Mouse (Mus musculus): ENCODE measurements around the gene Ifi27l2a. TPM values are rescaled to one million over a fixed set of nuclear protein-coding genes. Genes with fewer than 3 reads are reported as not detected.
A peak's percentile ranks its signal among the peaks of the same experiment; 100 is the strongest.
"Not testable (repeated sequence)": the region's sequence is repeated elsewhere in the genome, so short reads cannot be mapped to it uniquely, and the experiment has no call there.

The Ifi27l2a gene
- total and polyA plus RNA-seq, 3 experiments, result 81.1 to 262 (median 133) TPM

- Histone ChIP-seq H3K27ac (ENCODE audit: insufficient read depth, low read depth) (no peak overlapping the region), H3K27me3 (replicated peaks) (peaks cover 12% of the 10 kb centered on the region), H3K4me2 (ENCODE audit: insufficient read depth, low read depth, poor library complexity, severe bottlenecking) (no peak overlapping the region), H3K9ac (ENCODE audit: insufficient read depth, low read depth) (no peak overlapping the region), H3K79me2 (replicated peaks; ENCODE audit: control insufficient read depth, extremely low read depth, insufficient read depth, poor library complexity, severe bottlenecking) (no peaks in the 10 kb centered on the region), H3K4me3 (replicated peaks in 1 of 3; ENCODE audit: low read depth in 2 of 3, low read length in 2 of 3, poor library complexity in 1 of 3) (no peak overlapping the region), H3K36me3 (replicated peaks in 1 of 2; ENCODE audit: control insufficient read depth in 1 of 2, insufficient read depth in 1 of 2, low read length in 1 of 2) (no peaks in the 10 kb centered on the region), H3K4me1 (ENCODE audit: control insufficient read depth in 1 of 2, insufficient read depth in 2 of 2) (peaks cover 10 to 13% of the 10 kb centered on the region in 2 experiments), H3K9me3 (replicated peaks; ENCODE audit: low read length) (no peaks in the 10 kb centered on the region)
- in situ Hi-C loops (cut with MboI; ENCODE audit: low pct_ligation_motif_present, low pct_unique_long_range_greater_than_20kb, low sequenced_read_pairs) (no loop called here), dilution Hi-C loops (cut with MboI; ENCODE audit: extremely low pct_ligation_motif_present, extremely low pct_unique_long_range_greater_than_20kb, low sequenced_read_pairs) (no loop called here)
- no peak for DNase-seq (ENCODE audit: extremely low read depth)
- no peak for TF ChIP-seq ZC3H11A (IDR thresholded peaks at IDR 0.05; ENCODE audit: low read depth, low read length)
- no peak for TF ChIP-seq TCF12 (IDR thresholded peaks at IDR 0.05; ENCODE audit: low read depth, low read length)
- TF ChIP-seq JUND (conservative IDR thresholded peaks at IDR 0.05; ENCODE audit: low read depth, low read length), result no peak
Measured at GRCm38 (mm10) chr12:103486726-103487125, 43.2 kb upstream of the Ifi27l2a start.

DNA sequence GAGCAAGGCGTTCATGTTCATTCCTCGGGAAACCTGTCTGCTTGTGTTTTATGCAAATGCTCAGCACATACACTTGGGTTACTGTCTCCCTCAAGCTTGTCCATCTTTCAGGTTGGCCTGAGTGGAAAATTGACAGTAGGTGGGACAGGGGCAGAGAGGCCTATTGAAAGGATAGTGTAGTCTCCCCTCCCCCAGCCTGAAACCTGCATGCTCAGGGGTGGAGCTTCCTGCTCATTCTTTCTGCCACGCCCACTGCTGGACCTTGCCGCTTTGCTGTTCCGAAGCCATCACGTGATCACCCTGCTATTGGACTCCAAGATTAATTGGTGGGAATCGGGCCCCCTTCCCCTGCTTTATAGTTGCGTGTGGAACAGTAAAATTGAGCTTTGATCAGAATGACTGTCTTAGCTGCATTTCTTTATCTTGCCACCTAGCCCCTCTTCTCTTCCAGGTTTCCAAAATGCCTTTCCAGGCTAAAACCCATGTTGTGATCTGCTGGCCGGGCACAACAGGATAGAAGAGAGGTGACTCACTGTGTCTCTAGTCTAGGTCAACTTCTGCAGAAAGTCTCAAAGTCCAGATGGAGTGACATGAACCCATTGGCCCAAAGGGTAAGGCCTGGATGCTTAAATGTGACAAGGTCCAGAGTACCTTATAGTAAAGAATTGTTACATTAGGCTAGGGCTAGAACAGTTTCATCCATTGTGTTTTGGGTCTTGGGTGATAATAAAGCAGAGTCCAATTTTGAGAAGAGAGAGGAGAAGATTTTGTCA lies 40.9 kb upstream of the Ifi27l2a start:
- DNase-seq (ENCODE audit: extremely low read depth); H3K79me2 ChIP-seq (replicated peaks; ENCODE audit: control insufficient read depth, extremely low read depth, insufficient read depth, poor library complexity, severe bottlenecking); H3K4me2 ChIP-seq (ENCODE audit: insufficient read depth, low read depth, poor library complexity, severe bottlenecking); H3K27ac ChIP-seq (ENCODE audit: insufficient read depth, low read depth); H3K4me3 ChIP-seq (replicated peaks in 1 of 3; ENCODE audit: low read depth in 2 of 3, low read length in 2 of 3, poor library complexity in 1 of 3); H3K9ac ChIP-seq (ENCODE audit: insufficient read depth, low read depth); in situ Hi-C loops (cut with MboI; ENCODE audit: low pct_ligation_motif_present, low pct_unique_long_range_greater_than_20kb, low sequenced_read_pairs); H3K4me1 ChIP-seq (ENCODE audit: control insufficient read depth in 1 of 2, insufficient read depth in 2 of 2); H3K9me3 ChIP-seq (replicated peaks; ENCODE audit: low read length); H3K36me3 ChIP-seq (replicated peaks in 1 of 2; ENCODE audit: control insufficient read depth in 1 of 2, insufficient read depth in 1 of 2, low read length in 1 of 2); dilution Hi-C loops (cut with MboI; ENCODE audit: extremely low pct_ligation_motif_present, extremely low pct_unique_long_range_greater_than_20kb, low sequenced_read_pairs): not testable (repeated sequence)
- peaks cover 18% of the 10 kb centered on the region for H3K27me3 ChIP-seq (replicated peaks)
- TF ChIP-seq USF1 (IDR thresholded peaks at IDR 0.05; ENCODE audit: low read depth, low read length), result peak; percentile 53

DNA sequence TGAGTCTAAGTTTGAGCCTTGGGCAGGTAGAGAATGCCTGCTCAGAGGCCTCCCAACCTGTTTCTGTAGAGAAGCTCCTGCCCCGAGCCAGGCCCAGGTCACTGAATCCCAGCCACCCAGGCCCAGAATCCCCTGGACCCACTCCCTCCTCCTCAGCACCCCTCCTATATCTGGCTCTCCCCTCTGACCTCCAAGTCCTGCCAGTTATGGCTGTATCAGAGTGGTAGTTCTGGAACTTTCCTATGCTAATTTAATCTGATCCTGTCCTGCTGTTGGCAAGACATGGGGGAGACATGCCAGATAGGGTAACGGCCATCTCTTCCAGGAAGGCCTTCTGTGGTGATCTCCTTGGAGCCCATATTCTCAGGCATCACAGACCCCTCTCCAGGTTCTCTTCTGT lies 39.3 kb upstream of the Ifi27l2a start:
- TF ChIP-seq ZKSCAN1 (IDR thresholded peaks at IDR 0.05; ENCODE audit: borderline replicate concordance, low read depth, low read length) (no peak), MXI1 (IDR thresholded peaks at IDR 0.05; ENCODE audit: low read depth, low read length) (no peak), TBP (conservative IDR thresholded peaks at IDR 0.05; ENCODE audit: low read depth, low read length) (no peak), HCFC1 (IDR thresholded peaks at IDR 0.05; ENCODE audit: low read depth, low read length) (no peak), ZC3H11A (IDR thresholded peaks at IDR 0.05; ENCODE audit: low read depth, low read length) (no peak), CTCF (conservative IDR thresholded peaks at IDR 0.05 in 1 of 2, IDR thresholded peaks at IDR 0.05 in 1 of 2; ENCODE audit: low read depth in 2 of 2, low read length in 2 of 2) (no peak), EP300 (IDR thresholded peaks at IDR 0.05; ENCODE audit: low read length) (no peak), UBTF (IDR thresholded peaks at IDR 0.05; ENCODE audit: low read depth, low read length) (no peak), MYC (IDR thresholded peaks at IDR 0.05; ENCODE audit: low read depth, low read length) (no peak), ELF1 (IDR thresholded peaks at IDR 0.05; ENCODE audit: low read depth, low read length) (no peak), JUND (conservative IDR thresholded peaks at IDR 0.05; ENCODE audit: low read depth, low read length) (no peak), POLR2AphosphoS2 (IDR thresholded peaks at IDR 0.05; ENCODE audit: low read depth, low read length) (no peak)
- H3K36me3 ChIP-seq (replicated peaks in 1 of 2; ENCODE audit: control insufficient read depth in 1 of 2, insufficient read depth in 1 of 2, low read length in 1 of 2), result no peaks in the 10 kb centered on the region
- in situ Hi-C loops (cut with MboI; ENCODE audit: low pct_ligation_motif_present, low pct_unique_long_range_greater_than_20kb, low sequenced_read_pairs), result no loop called here

More for the DNA sequence above, 39.3 kb upstream of the Ifi27l2a start:
- no peak for DNase-seq (ENCODE audit: extremely low read depth)
- H3K9me3 ChIP-seq (replicated peaks; ENCODE audit: low read length), result no peaks in the 10 kb centered on the region
- no peak overlapping the region for H3K4me3 ChIP-seq (replicated peaks in 1 of 3; ENCODE audit: low read depth in 2 of 3, low read length in 2 of 3, poor library complexity in 1 of 3)
- 0 out of 4 replicates have a peak, but pooled peaks cover 0 to 7% of the 10 kb centered on the region in 2 experiments for H3K4me1 ChIP-seq (ENCODE audit: control insufficient read depth in 1 of 2, insufficient read depth in 2 of 2)
- dilution Hi-C loops (cut with MboI; ENCODE audit: extremely low pct_ligation_motif_present, extremely low pct_unique_long_range_greater_than_20kb, low sequenced_read_pairs), result no loop called here
- no peaks in the 10 kb centered on the region for H3K79me2 ChIP-seq (replicated peaks; ENCODE audit: control insufficient read depth, extremely low read depth, insufficient read depth, poor library complexity, severe bottlenecking)
- peaks cover 27% of the 10 kb centered on the region for H3K27me3 ChIP-seq (replicated peaks)
- no peak overlapping the region for H3K27ac ChIP-seq (ENCODE audit: insufficient read depth, low read depth)
- H3K9ac ChIP-seq (ENCODE audit: insufficient read depth, low read depth), result no peak overlapping the region
- no peak overlapping the region for H3K4me2 ChIP-seq (ENCODE audit: insufficient read depth, low read depth, poor library complexity, severe bottlenecking)
